In the genomic region with DNA sequence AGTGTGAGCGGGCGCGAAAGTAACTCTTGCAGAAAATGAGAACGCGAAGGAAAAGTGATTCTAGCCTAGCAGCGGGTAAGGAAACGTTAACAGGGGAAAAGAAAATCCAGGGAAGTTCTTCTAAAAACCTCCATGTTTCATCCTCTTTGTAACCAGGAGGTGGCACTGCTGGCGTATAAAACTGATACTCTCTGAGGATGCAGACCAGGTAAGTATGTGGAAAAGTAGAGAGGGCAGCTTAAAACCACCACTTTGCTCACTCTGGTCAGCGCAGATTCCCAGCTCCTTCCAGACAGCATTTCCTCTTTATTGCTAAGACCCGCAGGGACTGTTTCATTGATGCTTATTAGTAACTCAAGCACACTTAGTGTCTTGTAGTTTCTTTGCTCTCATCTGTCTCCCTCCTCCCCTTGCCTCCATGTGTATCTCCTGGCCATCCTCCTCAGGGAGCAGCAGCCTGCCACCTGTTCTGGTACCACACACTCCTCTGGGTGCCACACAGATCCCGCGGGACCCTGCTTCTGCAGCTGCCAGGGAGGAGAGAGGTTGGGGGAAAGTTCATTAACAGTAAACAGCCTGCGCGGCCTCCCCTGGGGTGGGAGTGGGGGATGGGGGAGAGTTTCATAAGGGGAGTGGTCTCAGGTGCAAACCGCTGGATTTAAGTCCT, we compare ENCODE assay signal across 8 mouse cellular contexts. TPM values are rescaled to one million over a fixed set of nuclear protein-coding genes. Genes with fewer than 3 reads are reported as not detected.
A peak's percentile ranks its signal among the peaks of the same experiment; 100 is the strongest.
DNase-seq lines count a peak whose midpoint lies in the region; ATAC-seq and TF ChIP-seq lines count a peak whose summit lies in the region.

No protein-coding gene starts in this region.

- H3K9ac ChIP-seq in forebrain, embryonic 11.5 days (ENCODE audit: low read length): no peak overlapping the region
- H3K9ac ChIP-seq in liver, adult 2 months (ENCODE audit: low read depth, low read length): peak overlapping the region; percentile 58; the same call in 1 of the 2 replicates
- H3K9ac ChIP-seq in neural tube, embryonic 11.5 days (ENCODE audit: low read length): no peak overlapping the region

- no peaks in the 10 kb centered on the region for H3K79me2 ChIP-seq in liver, adult 2 months (ENCODE audit: control insufficient read depth, insufficient read depth, low read length)

- H3K9me3 ChIP-seq in forebrain, embryonic 11.5 days (ENCODE audit: control insufficient read depth, low read length): no peaks in the 10 kb centered on the region
- H3K9me3 ChIP-seq in neural tube, embryonic 11.5 days (ENCODE audit: control insufficient read depth, low read length): no peaks in the 10 kb centered on the region

- ATAC-seq in forebrain, embryonic 11.5 days (replicated peaks; ENCODE audit: low FRiP score): peak; percentile 56; the same call in 1 of the 2 replicates
- 0 out of 2 replicates have a peak, but pooled peaks have one; percentile 35 for ATAC-seq in neural tube, embryonic 11.5 days (ENCODE audit: insufficient read depth, low FRiP score, low TSS enrichment)
- no peak for ATAC-seq in inflammation-experienced regulatory T-cells, adult 6 months

- no peak overlapping the region for H3K27ac ChIP-seq in forebrain, embryonic 11.5 days (ENCODE audit: low read depth, low read length)
- H3K27ac ChIP-seq in kidney, adult 2 months (ENCODE audit: insufficient read depth, low read depth, low read length): no peak overlapping the region
- H3K27ac ChIP-seq in liver, adult 2 months (replicated peaks; ENCODE audit: insufficient read depth, low read depth, low read length): no peak overlapping the region
- no peak overlapping the region for H3K27ac ChIP-seq in neural tube, embryonic 11.5 days (ENCODE audit: low read depth, low read length)

- TF ChIP-seq CTCF in kidney, adult 2 months (conservative IDR thresholded peaks at IDR 0.05; ENCODE audit: insufficient read depth, insufficient read length, low read depth, low read length): peak; percentile 33
- TF ChIP-seq CTCF in liver, adult 2 months (IDR thresholded peaks at IDR 0.05; ENCODE audit: low read depth, low read length): 0 out of 2 replicates have a peak, but pooled peaks have one; percentile 17

- no peaks in the 10 kb centered on the region for H3K36me3 ChIP-seq in forebrain, embryonic 11.5 days (ENCODE audit: control insufficient read depth, insufficient read depth, low read length)
- H3K36me3 ChIP-seq in kidney, adult 2 months (ENCODE audit: control insufficient read depth, insufficient read depth, low read length): no peaks in the 10 kb centered on the region
- H3K36me3 ChIP-seq in liver, adult 2 months (ENCODE audit: control insufficient read depth, insufficient read depth, low read length): no peaks in the 10 kb centered on the region
- H3K36me3 ChIP-seq in neural tube, embryonic 11.5 days (ENCODE audit: control insufficient read depth, insufficient read depth, low read length): no peaks in the 10 kb centered on the region

- 21% methylated on average over 15 of the region's 15 CpGs for WGBS in forebrain, embryonic 11.5 days
- 13% methylated on average over 15 of the region's 15 CpGs for WGBS in kidney, adult 2 months
- 15% methylated on average over 15 of the region's 15 CpGs for WGBS in liver, adult 2 months
- WGBS in neural tube, embryonic 11.5 days: 17% methylated on average over 15 of the region's 15 CpGs

- H3K4me2 ChIP-seq in forebrain, embryonic 11.5 days (ENCODE audit: low read depth, low read length, severe bottlenecking): no peak overlapping the region
- no peak overlapping the region for H3K4me2 ChIP-seq in neural tube, embryonic 11.5 days (ENCODE audit: low read depth)

- TF ChIP-seq POLR2A in kidney, adult 2 months (IDR thresholded peaks at IDR 0.05; ENCODE audit: low read depth, low read length): no peak
- no peak for TF ChIP-seq POLR2A in liver, adult 2 months (IDR thresholded peaks at IDR 0.05; ENCODE audit: extremely low read depth, insufficient read depth, low read length)

- no peak overlapping the region for H3K4me3 ChIP-seq in forebrain, embryonic 11.5 days (ENCODE audit: low read depth, low read length)
- no peak overlapping the region for H3K4me3 ChIP-seq in kidney, adult 2 months (ENCODE audit: insufficient read depth, low read depth, low read length)
- no peak overlapping the region for H3K4me3 ChIP-seq in liver, adult 2 months (ENCODE audit: insufficient read depth, low read depth, low read length)
- H3K4me3 ChIP-seq in neural tube, embryonic 11.5 days (ENCODE audit: low read depth, low read length): no peak overlapping the region

- peak; percentile 43 for DNase-seq in adrenal gland, adult 2 months
- no peak for DNase-seq in adrenal gland, adult 8-10 months
- peak; percentile 68 for DNase-seq in NIH3T3 (ENCODE audit: low read depth)
- peak; percentile 51 for DNase-seq in forebrain, embryonic 11.5 days (ENCODE audit: low spot score)
- DNase-seq in kidney, adult 2 months: peak; percentile 68
- peak; percentile 72 for DNase-seq in liver, adult 2 months (ENCODE audit: extremely low read depth, low read depth, low spot score)
- peak; percentile 31 for DNase-seq in neural tube, embryonic 11.5 days (ENCODE audit: low spot score)

- H3K27me3 ChIP-seq in forebrain, embryonic 11.5 days (ENCODE audit: control insufficient read depth, insufficient read depth, low read length): no peaks in the 10 kb centered on the region
- no peaks in the 10 kb centered on the region for H3K27me3 ChIP-seq in kidney, adult 2 months (replicated peaks; ENCODE audit: control insufficient read depth, insufficient read depth, low read length)
- no peaks in the 10 kb centered on the region for H3K27me3 ChIP-seq in liver, adult 2 months (ENCODE audit: control insufficient read depth, insufficient read depth, low read length)
- H3K27me3 ChIP-seq in neural tube, embryonic 11.5 days (ENCODE audit: control insufficient read depth, insufficient read depth, low read length): no peaks in the 10 kb centered on the region

- no peaks in the 10 kb centered on the region for H3K4me1 ChIP-seq in forebrain, embryonic 11.5 days (replicated peaks; ENCODE audit: control insufficient read depth, insufficient read depth, low read length)
- H3K4me1 ChIP-seq in kidney, adult 2 months (ENCODE audit: control insufficient read depth, insufficient read depth, low read length): no peaks in the 10 kb centered on the region
- no peaks in the 10 kb centered on the region for H3K4me1 ChIP-seq in liver, adult 2 months (ENCODE audit: control insufficient read depth, insufficient read depth, low read length)
- H3K4me1 ChIP-seq in neural tube, embryonic 11.5 days (ENCODE audit: control insufficient read depth, insufficient read depth, low read length): no peaks in the 10 kb centered on the region

RNA-seq across cellular contexts. Expression of gene Car13, which starts 37.8 kb away (rescaled TPM):
- total RNA-seq in adrenal gland, adult 2 months (2021): 10 to 100 TPM; 13.1 to 17.8 TPM
- 0.77 and 0.84 TPM in 2 replicates for polyA plus RNA-seq in adrenal gland, adult 2 months (2012; rRNA removed)
- 1 to 10 TPM; 2.2 to 7.6 (median 6.0) TPM for total RNA-seq in adrenal gland, adult 8-10 months (2022)
- 1.8 and 2.1 TPM in 2 replicates for polyA plus RNA-seq in forebrain, embryonic 11.5 days (2014; fragmentation: Nextera tagmentation; extraction: Ambion mirVana)
- 2.3 and 3.2 TPM in 2 replicates for polyA plus RNA-seq in kidney, adult 2 months (2012; rRNA removed)
- 0.65 and 1.1 TPM in 2 replicates for total RNA-seq in liver, adult 2 months (2014; rRNA removed)
- polyA plus RNA-seq in liver, adult 2 months (2012; rRNA removed): 0.09 and 0.16 TPM in 2 replicates
- polyA plus RNA-seq in neural tube, embryonic 11.5 days (2014; fragmentation: Nextera tagmentation; extraction: Ambion mirVana): 3.5 and 4.5 TPM in 2 replicates
- under 1 TPM in 2 of 3 experiments, not detected in 1; 0.34 to 0.72 TPM for polyA plus RNA-seq in inflammation-experienced regulatory T-cells, adult 6 months (2017; shearing (Covaris generic))
